Mouse (Mus musculus) left cerebral cortex, adult 18-20 months (tissue): Measurements from ENCODE around the gene Cbr3. TPM values are rescaled to one million over a fixed set of nuclear protein-coding genes. Genes with fewer than 3 reads are reported as not detected.
A peak's percentile ranks its signal among the peaks of the same experiment; 100 is the strongest.

Experiments
- DNase-seq, 2 experiments: peaks; one replicate each; pipeline ENCODE4 v3.0.0; 2021 to 2022; ENCODE audit warnings: low spot score in 2 of 2, mixed read lengths in 1 of 2
- total RNA-seq, 2 experiments: library from RNA; stranded (reverse); gene quantifications; 2 replicates each; pipeline ENCODE4 v1.2.3; 2021

Cbr3 gene
- total RNA-seq, 2 experiments from 2014 or later: 21.2 to 21.8 TPM

DNA sequence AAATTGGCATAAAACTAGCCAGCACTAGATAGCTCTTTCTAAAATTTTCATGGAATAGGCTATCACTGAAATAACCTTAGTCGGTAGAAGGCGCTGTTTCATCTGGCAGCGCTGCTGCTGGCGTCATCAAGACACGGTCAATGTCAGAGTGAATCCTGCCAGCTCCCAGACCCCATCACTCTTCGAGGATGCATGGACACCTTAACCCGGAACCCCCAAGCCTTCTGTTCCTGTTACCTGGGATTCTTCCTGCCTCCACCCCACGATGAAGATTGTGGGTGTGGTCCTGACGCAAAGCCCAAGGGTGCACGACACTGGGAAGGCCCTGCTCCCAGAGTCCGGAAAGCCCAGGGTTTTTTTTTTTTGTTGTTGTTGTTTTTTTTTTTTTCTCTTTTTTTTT lies 27.9 kb downstream of the Cbr3 start:
- peak; percentile 77 to 82 for DNase-seq

DNA sequence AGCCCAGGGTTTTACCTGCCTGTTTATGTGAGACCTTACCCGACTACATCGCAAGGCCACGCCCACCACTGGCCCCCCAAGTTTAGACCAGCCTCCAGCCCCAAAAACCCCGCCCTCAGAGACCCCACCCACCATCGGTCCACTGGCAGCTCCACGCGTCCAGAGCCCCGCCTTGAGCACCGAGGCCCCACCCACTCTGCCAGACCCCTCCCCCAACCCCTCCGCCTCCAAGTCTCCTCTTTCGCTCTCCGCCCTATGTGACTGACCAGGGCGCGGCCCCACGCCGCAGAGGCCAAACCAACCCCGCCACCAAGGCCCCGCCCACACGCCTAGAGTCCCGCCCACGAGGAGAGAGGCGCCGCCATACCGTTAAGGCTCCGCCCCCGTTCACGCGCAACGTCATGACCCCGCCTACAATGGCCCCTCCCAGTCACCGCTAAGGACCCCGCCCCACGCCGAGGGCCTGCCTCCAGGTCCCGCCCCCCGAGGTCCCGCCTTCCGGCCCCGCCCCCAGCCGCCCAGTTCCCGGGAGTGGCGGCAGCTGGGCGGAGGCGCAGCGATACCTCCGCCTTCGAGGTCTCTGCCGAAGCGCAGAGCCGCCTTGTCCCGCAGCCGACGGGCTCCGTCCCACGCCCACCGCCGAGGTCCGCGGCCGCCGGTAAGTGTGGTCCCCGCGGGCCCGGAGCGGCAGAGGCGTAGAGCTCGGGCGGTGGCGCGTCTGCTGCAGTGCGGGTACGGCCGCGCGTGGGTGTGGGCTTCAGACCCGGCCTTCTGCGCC lies 28.6 kb downstream of the Cbr3 start, which contains the start of gene Dop1b:
Dop1b (plus strand) TSS at position 494 of the 778 bp plus-strand sequence.
- peak; percentile 97 to 98 for DNase-seq

DNA sequence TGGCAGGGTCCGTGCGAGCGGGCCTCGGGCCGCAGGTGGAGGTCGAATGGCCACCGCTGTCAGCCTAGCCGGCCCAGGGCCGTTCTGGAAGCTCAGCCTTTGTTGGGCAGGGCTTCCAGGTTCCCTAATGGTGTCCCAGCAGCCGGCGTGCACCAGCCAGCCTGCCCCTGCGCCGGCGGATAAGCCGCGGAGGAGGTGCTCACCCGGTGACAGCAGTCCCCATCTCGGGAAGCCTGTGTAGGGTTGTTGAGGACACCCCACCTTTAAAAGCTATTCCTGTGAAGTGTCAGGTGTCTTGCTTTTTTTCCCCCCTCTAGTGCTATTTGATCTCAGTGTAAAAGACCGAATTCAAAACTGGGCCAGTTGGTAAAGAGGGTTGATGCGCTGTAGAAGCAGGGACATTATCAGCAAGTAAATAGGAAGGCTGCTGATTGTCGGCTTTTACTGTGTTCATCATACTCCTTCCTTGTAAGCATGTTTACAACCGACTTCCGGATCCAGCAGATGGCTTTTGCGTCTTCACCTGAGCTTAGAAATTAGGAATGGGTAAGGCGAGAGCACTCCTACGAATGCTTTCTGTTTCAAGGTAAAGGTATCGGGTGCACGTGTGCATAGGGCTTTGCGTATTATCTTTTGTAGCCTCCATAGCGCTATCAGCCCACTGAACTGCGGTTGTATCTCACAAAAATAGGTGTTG lies 29.3 kb downstream of the Cbr3 start:
- no peak for DNase-seq

DNA sequence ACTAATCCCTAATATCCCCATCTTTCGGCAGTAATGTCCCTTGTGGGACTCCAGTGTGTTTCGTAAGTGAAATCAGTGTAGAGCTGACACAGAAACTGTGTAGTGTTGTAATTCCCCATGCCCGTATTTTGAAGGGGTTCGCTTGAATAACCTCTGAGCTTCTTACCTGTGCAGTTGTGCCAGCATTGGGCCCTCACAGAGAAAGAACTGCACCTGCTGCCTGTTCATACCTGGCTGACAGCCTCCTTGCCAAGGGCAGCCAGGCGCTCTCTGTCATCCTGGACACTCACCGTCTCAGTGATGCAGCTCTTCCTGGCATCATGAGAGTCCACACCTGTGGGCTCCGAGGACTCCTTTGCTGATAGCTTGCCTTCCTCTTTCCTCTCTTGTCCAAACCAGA lies 30.0 kb downstream of the Cbr3 start:
- no peak for DNase-seq

DNA sequence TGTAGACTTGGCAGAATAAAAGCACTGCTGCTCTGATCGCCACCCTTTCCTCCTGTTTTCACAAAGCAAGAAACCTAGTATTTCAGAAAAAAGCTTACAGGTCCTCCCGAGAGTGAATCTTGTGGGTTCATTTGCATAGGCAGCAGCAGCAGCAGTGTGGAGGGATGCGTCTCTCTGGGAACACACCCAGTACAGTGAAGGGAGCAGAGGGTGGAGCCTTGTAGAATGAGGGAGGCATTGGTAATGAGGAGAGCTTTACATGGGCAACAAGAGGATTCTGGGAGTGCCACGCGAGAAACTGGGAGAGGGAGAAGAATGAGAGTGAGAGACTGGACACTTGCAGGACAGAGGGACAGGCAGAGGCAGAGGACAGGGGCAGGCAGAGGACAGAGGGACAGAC lies 31.4 kb downstream of the Cbr3 start:
- peak in 1 of 2 experiments; percentile 47 for DNase-seq

DNA sequence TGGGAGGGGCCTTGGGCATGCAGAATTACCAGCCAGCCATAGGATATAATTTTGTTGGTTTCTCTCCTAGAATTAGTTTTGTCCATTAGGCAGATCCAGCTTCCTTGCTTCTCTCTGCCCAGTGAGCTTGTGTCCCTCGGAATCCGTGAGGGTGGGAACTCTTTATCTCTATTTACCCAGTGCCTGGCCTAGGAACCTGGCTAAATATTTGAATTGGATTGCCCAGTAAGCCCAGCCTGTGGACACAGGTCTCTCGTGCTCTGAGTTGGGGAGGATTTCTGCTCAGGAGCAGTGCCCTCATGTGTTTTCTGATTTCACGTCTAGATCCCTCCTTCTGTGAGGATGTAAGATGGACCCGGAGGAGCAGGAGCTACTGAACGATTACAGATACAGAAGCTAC lies 32.8 kb downstream of the Cbr3 start:
- no peak for DNase-seq

DNA sequence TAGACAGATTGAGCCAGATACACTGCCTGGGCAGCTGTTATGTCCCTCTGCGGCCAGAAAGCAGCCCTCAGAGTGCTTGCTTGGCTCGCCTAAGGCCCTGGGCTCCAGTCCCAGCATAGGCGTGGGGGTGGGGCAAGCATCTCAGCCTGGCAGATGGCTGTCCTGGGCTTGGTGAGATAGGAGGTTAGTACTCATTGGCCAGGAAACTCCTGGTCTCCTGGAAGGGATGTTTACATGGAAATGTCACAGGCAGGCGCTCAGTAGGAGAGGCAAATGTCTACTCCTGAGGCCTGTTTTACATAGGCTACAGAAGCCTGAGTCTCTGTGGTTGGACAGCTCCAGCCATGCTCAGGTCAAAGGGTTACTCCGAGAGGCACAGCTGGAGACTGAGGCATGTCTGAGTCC lies 34.3 kb downstream of the Cbr3 start:
- peak; percentile 53 to 70 for DNase-seq

DNA sequence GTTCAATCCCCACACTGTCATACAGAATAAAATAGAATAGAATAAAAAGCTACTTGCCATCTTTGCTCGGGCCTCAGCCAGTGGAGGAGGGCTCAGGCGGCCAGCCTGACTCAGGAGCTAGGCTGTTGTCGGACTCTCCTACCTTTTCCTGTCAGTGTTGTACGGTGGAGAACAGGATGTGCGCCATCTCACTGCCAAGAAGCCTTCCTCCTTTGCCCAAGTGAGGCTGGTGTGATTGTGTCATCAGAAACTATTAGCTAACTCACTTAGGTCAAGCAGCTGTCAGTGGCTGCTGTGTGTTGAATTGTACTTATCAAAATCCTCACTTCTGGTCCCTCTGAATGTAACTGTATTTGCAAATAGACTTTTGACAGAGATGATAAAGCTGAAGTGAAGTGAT lies 38.8 kb downstream of the Cbr3 start:
- DNase-seq: no peak

DNA sequence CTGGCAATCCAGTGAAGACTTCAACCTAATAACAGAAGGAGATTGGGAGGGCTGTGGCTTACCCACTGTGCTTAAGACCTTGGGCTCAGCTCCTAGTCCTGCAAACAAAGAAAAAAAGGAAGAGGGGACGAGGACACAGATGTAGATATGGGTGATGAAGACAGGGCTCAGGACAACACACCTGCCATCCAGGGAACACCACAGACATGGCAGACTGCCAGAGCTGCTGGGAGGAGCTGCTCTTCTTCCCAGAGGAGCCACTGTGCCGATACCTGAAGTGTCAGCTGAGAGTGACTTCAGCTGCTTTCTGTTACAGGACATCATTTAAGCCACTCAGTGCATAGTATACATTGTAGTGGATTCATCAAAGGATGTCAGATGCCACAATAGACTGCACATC lies 39.5 kb downstream of the Cbr3 start:
- no peak for DNase-seq

DNA sequence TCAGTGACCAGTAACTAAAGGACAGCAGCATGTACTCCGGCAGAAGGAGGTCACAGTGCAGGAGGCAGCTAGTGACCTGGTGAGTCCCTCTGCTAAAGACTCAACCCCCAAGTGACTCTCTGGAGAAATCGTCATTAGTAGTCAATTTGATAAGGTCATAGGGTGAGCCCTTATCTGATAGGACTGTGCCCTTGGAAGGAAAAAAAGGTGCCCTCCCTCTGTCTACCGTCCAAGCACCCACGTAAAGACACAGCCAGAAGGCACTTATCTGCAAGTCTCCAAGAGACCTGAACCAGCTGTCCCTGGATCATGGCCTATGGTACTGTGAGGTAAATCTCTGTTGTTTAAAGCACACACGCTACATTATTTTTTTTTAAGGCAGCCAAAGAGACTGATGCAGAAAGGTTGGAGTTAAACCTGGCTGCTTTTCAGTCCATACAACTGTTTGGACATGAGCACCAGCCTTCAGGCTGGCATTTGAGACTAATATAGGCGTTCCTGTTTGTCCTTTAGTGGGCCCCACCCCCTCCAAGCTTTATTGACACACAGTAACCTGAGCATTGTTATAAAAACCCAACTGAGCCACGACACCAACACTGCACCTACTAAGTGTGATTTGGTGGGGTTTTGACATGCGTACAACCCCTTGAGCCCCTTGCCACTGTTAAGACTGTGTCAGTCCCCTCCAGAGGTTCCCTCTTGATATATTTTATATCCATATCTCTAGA lies 42.6 kb downstream of the Cbr3 start:
- DNase-seq: no peak

DNA sequence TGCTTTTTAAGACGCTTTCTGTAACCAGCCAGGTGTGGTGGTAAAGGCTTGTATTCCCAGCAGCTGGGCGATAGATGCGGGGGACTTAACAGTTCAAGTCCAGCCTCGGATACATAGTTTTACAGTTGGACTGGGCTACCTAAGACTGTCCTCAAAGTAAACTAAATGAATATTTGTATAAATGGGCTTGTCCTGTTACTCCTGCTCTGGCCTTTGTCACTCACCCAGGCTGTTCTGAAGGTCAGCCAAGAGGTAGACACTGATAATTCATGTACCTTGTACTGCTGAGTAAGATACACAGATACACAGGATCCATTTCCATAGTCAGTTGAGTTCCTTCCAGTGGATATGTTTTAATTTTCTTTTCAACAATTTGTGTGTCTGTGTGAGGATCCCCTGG lies 43.2 kb downstream of the Cbr3 start:
- DNase-seq: no peak

DNA sequence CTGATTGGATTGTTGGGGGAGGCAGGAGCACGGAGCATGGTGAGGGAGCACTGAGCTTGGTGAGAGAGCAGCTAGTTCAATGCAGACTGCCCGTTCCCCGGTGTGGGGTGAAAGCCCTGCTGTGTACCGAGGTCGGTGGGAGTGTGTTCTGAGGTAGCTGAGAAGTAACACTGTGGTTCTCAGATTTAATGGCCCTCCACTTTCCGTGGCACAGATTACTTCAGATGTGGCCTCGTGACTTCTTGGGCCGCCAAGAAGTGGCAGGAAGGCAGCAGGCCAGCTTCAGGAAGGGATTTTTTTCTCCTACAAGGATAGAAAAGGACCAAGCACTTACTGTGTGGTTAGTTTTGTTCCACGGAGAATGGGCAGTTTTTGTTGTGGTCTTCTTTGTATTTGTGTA lies 45.7 kb downstream of the Cbr3 start:
- DNase-seq: no peak

DNA sequence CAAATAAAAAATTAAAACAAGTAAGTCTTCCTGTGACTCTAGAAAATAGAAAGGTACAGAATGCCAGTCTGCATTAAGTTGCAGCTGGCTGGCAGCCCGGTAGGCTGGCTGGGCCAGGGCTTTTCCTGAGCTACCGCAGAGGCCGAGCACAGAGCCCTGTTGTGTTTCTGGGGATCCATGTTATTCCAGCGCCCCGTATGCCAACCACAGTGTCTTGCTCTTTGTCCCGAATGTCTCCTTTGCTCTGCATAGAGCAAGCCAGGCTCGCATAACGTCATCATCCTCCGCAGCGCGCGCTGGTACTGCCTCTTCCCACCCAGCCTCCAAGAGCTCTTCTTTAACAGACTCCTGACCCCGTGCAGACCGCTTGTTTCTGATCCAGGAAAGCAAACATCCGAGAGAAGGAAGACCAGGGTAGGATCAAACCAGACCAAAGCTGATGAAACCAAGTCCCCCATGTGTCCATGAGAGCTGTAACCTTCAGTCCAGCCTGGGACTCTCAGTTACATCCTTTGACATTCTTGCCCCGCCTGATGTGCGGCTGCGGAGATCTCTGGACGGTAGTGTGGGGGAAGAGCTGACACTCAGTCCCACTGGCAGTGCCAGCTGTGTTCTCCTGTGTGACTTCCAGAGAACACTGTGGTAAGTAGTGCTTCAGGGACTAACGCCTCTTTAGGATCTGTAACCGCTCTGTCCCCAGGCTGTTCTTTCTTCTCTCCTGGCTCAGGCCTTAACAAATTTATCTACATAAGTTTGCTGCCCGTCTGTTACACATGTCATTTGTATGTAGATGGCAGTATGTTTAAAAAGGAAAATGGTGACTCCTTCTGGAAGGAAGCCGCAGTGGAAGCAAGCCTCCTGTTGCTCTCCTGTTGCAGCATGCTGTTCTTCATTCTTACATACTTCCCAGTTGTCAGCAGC lies 47.0 kb downstream of the Cbr3 start:
- peak; percentile 27 to 33 for DNase-seq

DNA sequence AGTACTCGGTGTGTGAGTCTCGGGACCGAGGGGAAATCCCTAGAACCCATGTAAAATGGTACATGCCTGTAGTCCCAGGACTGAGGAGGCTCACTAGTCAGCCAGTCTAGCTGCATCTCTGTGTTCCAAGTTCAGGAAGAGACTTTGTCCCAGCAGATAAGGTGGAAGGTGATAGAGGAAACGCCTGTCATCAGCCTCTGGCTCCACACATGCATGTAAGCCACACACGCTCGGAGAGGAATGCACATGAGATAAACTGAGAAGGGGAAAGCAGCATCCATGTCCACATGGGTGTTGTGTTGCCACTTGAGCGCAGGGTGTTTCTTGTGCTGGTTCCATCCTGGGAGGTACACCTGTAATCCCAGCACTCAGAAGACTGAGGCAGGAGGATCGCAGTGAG lies 48.3 kb downstream of the Cbr3 start:
- DNase-seq: no peak

DNA sequence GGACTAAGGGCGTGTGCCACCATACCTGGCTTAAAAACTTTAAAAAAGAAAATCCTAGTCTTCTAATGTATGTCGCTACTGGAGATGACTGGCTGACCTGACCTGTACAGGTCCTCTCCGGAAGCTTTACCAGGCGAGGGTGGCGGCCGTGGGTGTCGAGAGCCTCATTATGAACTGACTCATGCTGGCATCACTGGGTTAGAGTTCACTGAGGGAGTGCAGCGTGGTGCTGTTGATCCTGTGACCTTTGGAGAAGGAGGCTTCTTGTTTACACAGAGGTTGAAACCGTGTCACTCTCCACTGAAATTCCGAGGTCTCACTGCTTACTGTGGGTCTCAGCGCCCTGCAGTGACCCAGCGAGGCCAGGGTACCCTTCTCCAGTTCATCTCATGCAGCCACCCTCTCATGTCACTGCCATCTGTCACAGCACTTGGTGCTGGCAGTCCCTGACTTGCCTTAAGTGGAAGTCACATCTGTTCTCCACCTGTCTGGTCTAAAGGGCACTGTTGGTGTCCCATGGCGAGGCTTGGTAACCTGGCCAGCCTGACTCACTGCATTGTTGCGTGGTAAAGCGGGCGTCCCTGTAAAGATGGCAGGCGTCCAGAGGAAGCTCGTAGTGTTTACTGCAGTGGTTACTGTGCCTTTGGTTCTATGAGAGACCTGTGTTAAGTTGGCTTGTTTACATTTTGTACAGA lies 50.0 kb downstream of the Cbr3 start:
- no peak for DNase-seq

DNA sequence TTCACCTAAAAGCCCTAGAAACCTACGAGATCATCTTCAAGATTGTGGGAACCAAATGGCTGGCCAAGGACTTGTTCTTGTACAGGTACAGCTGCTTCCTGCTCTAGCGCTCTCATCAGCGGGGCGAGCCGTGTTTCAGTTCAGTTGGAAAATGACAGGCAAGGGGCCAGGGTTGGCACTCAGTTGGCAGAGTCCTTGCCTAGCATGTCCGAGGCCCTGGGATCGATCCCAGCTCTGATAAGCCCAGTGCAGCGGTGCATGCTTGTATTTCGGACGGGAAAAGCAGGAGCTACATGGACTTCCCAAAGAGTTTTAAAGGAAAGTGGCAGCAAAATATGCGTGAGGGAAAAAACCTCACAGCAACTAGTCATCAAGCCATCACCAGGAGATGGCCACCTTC lies 56.2 kb downstream of the Cbr3 start:
- no peak for DNase-seq
